Mouse (Mus musculus): ENCODE results near the gene Fam102b. TPM values are rescaled to one million over a fixed set of nuclear protein-coding genes. Genes with fewer than 3 reads are reported as not detected.

The Fam102b gene
- 10 to 100 TPM; 56.5 to 58.1 TPM for total RNA-seq (2023)

DNA sequence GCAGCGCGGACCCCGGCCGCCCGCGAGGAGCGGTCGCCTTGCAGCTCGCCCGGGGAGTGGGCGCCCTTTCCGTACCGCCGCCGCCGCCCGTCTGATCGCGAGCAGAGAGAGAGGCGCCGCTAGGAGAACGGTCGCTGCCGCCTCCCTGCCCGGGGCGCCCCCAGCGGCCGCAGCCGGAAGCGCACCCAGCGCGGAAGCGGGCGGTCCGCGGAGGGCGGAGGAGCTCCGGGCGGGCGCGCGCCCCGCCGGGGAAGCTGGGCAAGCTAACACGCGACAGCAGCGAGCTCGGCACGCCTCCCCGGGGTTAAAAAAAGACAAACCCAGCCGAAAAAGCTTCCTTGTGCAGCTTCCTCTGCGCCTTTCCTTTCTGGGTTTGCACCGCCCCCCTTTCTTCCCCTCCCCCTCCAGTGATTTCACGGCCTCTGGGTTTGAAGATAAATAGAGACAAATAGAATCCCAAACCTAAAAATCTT is at the start of gene Fam102b:
TSS of gene Fam102b (minus strand) at position 93 of the 473 bp plus-strand sequence.

DNA sequence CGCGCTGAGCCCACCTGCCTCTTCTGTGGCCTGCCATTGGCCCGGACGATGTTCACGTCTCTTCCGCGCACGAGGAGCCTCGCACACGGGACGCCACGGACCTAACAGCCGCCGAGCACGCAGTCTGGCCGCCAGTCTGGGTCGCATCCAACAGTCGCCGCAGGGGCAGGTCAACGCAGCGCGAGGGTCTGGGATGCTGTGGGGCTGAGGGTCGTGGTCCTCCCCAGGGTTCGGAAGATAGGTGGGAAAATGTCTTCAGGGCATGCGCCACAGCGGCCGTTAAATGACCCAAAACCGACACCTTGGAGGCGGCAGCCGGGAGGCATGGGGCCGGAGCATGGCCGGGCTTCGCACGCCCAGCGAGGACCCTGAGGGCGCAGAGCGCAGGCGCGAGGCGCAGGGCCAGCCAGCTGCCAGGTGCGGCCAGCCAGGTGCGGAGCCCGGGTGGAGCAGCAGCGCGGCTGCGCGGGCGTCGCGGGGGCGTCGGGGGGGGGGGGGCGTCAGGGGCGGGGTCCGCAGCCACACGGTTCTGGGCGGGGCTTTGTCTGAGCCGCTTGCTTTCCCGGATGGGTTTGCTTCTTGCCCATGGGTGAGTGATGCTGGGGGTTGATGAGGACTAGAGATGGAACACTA is 87.3 kb downstream of the Fam102b start, which contains the start of gene Gm9857:
TSS of gene Gm9857 (minus strand) at position 445 of the 633 bp plus-strand sequence.

GRCm38 (mm10) chr3:108939573-108939972 is 87.8 kb downstream of the Fam102b start, which contains the start of gene Henmt1:
TSS of gene Henmt1 (plus strand) at chr3:108939873.

Other genes starting within 250 kb of the Fam102b start
- gene Stxbp3, start 187.1 kb downstream of the Fam102b start, total RNA-seq (2023): 10 to 100 TPM; 87.4 to 96.6 TPM
- gene Fndc7, start 137.6 kb downstream of the Fam102b start, total RNA-seq (2023): 1 to 10 TPM; 2.8 to 3.4 TPM
- 100 to 1,000 TPM; 173 to 193 TPM for gene Prpf38b, start 115.9 kb downstream of the Fam102b start, total RNA-seq (2023)
- not detected for gene Henmt1, start 87.7 kb downstream of the Fam102b start, total RNA-seq (2023)
- not detected for gene Gm9857, start 87.2 kb downstream of the Fam102b start, total RNA-seq (2023)
- gene Slc25a54, start 52.9 kb upstream of the Fam102b start, total RNA-seq (2023): not detected
- gene Slc25a24, start 95.5 kb upstream of the Fam102b start, total RNA-seq (2023): 10 to 100 TPM; 22.9 to 26.0 TPM